15 mouse cellular contexts compared by ENCODE assay signal in genomic region chr13:52562166-52562571, GRCm38 (mm10). TPM values are rescaled to one million over a fixed set of nuclear protein-coding genes. Genes with fewer than 3 reads are reported as not detected.
DNase-seq lines count a peak whose midpoint lies in the region; ATAC-seq lines count a peak whose summit lies in the region.
"Had no signal": no experiment of that assay in that cellular context is flagged by ENCODE, and none has a peak within 500 bp of the region (broad histone marks: within the 10 kb centered on the region; RNA-seq: fewer than 3 reads in every experiment).

No protein-coding gene starts in this region.

- intact Hi-C loops in heart, postnatal 25 days (cut with DNase I), result no loop called here

- no peaks in the 10 kb centered on the region for H3K36me3 ChIP-seq in neural tube, embryonic 11.5 days (ENCODE audit: control insufficient read depth, insufficient read depth, low read length)
- no peaks in the 10 kb centered on the region for H3K36me3 ChIP-seq in neural tube, embryonic 15.5 days
- no peaks in the 10 kb centered on the region for H3K36me3 ChIP-seq in hindbrain, embryonic 12.5 days
- H3K36me3 ChIP-seq: heart, embryonic 15.5 days; intestine, embryonic 15.5 days had no signal

- H3K4me1 ChIP-seq in neural tube, embryonic 11.5 days (ENCODE audit: control insufficient read depth, insufficient read depth, low read length), result peaks cover 4% of the 10 kb centered on the region
- H3K4me1 ChIP-seq in neural tube, embryonic 15.5 days, result peaks cover 11% of the 10 kb centered on the region; the same call in 1 of the 2 replicates
- H3K4me1 ChIP-seq in hindbrain, embryonic 12.5 days, result peaks cover 27% of the 10 kb centered on the region
- H3K4me1 ChIP-seq: heart, embryonic 15.5 days; intestine, embryonic 15.5 days had no signal

- H3K4me2 ChIP-seq in neural tube, embryonic 11.5 days (ENCODE audit: low read depth), result no peak overlapping the region
- no peak overlapping the region for H3K4me2 ChIP-seq in neural tube, embryonic 15.5 days
- 0 out of 2 replicates have a peak overlapping the region, but pooled peaks have one; percentile 8 for H3K4me2 ChIP-seq in hindbrain, embryonic 12.5 days (replicated peaks)
- H3K4me2 ChIP-seq: heart, embryonic 15.5 days; intestine, embryonic 15.5 days had no signal

- 27% methylated on average over 4 of the region's 4 CpGs for WGBS in neural tube, embryonic 11.5 days
- 11% methylated on average over 4 of the region's 4 CpGs for WGBS in neural tube, embryonic 15.5 days
- 28% methylated on average over 4 of the region's 4 CpGs for WGBS in hindbrain, embryonic 12.5 days

- H3K4me3 ChIP-seq in neural tube, embryonic 11.5 days (ENCODE audit: low read depth, low read length), result no peak overlapping the region
- no peak overlapping the region for H3K4me3 ChIP-seq in neural tube, embryonic 15.5 days (replicated peaks)
- no peak overlapping the region for H3K4me3 ChIP-seq in hindbrain, embryonic 12.5 days
- H3K4me3 ChIP-seq: heart, embryonic 15.5 days; intestine, embryonic 15.5 days; myocyte had no signal

- no peak for DNase-seq in neural tube, embryonic 11.5 days (ENCODE audit: low spot score)
- peak; percentile 89 for DNase-seq in ZHBTc4 (ENCODE audit: low read depth, low spot score)
- peak; percentile 56 for DNase-seq in retina, embryonic 14.5 days (ENCODE audit: low spot score)
- DNase-seq in thymus, adult 18-20 months, result no peak
- no peak for DNase-seq in ovary, postnatal 36 days (ENCODE audit: low spot score)
- no peak for DNase-seq in heart, postnatal 25 days (ENCODE audit: low spot score)
- DNase-seq: adrenal gland, postnatal 10 days; cerebellum, postnatal 36 days; gastrocnemius, postnatal 25 days had no signal

- H3K27ac ChIP-seq in neural tube, embryonic 11.5 days (ENCODE audit: low read depth, low read length), result no peak overlapping the region
- H3K27ac ChIP-seq in neural tube, embryonic 15.5 days (replicated peaks), result no peak overlapping the region
- H3K27ac ChIP-seq in hindbrain, embryonic 12.5 days, result peak overlapping the region; percentile 37; the same call in 1 of the 2 replicates
- H3K27ac ChIP-seq: heart, embryonic 15.5 days; intestine, embryonic 15.5 days had no signal

- H3K9ac ChIP-seq in neural tube, embryonic 11.5 days (ENCODE audit: low read length), result no peak overlapping the region
- H3K9ac ChIP-seq in neural tube, embryonic 15.5 days (replicated peaks), result no peak overlapping the region
- no peak overlapping the region for H3K9ac ChIP-seq in hindbrain, embryonic 12.5 days
- H3K9ac ChIP-seq: heart, embryonic 15.5 days; intestine, embryonic 15.5 days had no signal

- H3K27me3 ChIP-seq in neural tube, embryonic 11.5 days (ENCODE audit: control insufficient read depth, insufficient read depth, low read length), result no peaks in the 10 kb centered on the region
- no peaks in the 10 kb centered on the region; the same call in 1 of the 2 replicates for H3K27me3 ChIP-seq in neural tube, embryonic 15.5 days (replicated peaks)
- no peaks in the 10 kb centered on the region; the same call in 1 of the 2 replicates for H3K27me3 ChIP-seq in hindbrain, embryonic 12.5 days
- H3K27me3 ChIP-seq: heart, embryonic 15.5 days; intestine, embryonic 15.5 days had no signal

- 0 out of 2 replicates have a peak, but pooled peaks have one; percentile 27 for ATAC-seq in neural tube, embryonic 11.5 days (ENCODE audit: insufficient read depth, low FRiP score, low TSS enrichment)
- ATAC-seq in neural tube, embryonic 15.5 days (ENCODE audit: low FRiP score), result no peak
- ATAC-seq in hindbrain, embryonic 12.5 days (ENCODE audit: low FRiP score), result peak; percentile 85
- ATAC-seq: intestine, embryonic 15.5 days had no signal

- H3K9me3 ChIP-seq in neural tube, embryonic 11.5 days (ENCODE audit: control insufficient read depth, low read length), result no peaks in the 10 kb centered on the region
- no peaks in the 10 kb centered on the region for H3K9me3 ChIP-seq in neural tube, embryonic 15.5 days (replicated peaks)
- H3K9me3 ChIP-seq in hindbrain, embryonic 12.5 days (replicated peaks), result no peaks in the 10 kb centered on the region
- H3K9me3 ChIP-seq: heart, embryonic 15.5 days; intestine, embryonic 15.5 days had no signal

RNA-seq across cellular contexts. Expression of gene Syk, which starts 20.8 kb away (rescaled TPM):
- 3.8 and 3.9 TPM in 2 replicates for polyA plus RNA-seq in neural tube, embryonic 11.5 days (2014; fragmentation: Nextera tagmentation; extraction: Ambion mirVana)
- 0.96 and 3.2 TPM in 2 replicates for polyA plus RNA-seq in neural tube, embryonic 15.5 days (2015; fragmentation: Nextera tagmentation; extraction: Ambion mirVana)
- polyA plus RNA-seq in hindbrain, embryonic 12.5 days (2016; fragmentation: Nextera tagmentation; extraction: Ambion mirVana), result 3.9 and 4.1 TPM in 2 replicates
- 10 to 100 TPM; 16.3 to 18.6 TPM for total RNA-seq in heart, postnatal 25 days (2021)

RNA-seq across cellular contexts. Expression of gene Diras2, which starts 31.1 kb away (rescaled TPM):
- 0.15 and 0.19 TPM in 2 replicates for polyA plus RNA-seq in neural tube, embryonic 11.5 days (2014; fragmentation: Nextera tagmentation; extraction: Ambion mirVana)
- 5.4 and 6.0 TPM in 2 replicates for polyA plus RNA-seq in neural tube, embryonic 15.5 days (2015; fragmentation: Nextera tagmentation; extraction: Ambion mirVana)
- polyA plus RNA-seq in hindbrain, embryonic 12.5 days (2016; fragmentation: Nextera tagmentation; extraction: Ambion mirVana), result 1.8 and 2.0 TPM in 2 replicates
- total RNA-seq in heart, postnatal 25 days (2021), result under 1 TPM; 0.11 to 0.26 TPM
- total RNA-seq: liver, adult 2 months had no signal

Comparison
In these comparisons a context has a peak if more than half of its experiments do, and no peak if none do; other contexts are left out.
1. DNase-seq: peak in ZHBTc4 (single experiment) and retina, embryonic 14.5 days (single experiment); none in neural tube, embryonic 11.5 days (single experiment), thymus, adult 18-20 months (0 of 2), ovary, postnatal 36 days (single experiment) and heart, postnatal 25 days (single experiment).